Mouse (Mus musculus): Measurements from ENCODE around the gene Vsir.

The Vsir gene

GRCm38 (mm10) chr10:60388332-60388731, 41.7 kb downstream of the Vsir start:
- DNase-seq (ENCODE audit: low read depth): peak; percentile 49

GRCm38 (mm10) chr10:60389447-60389865, 42.8 kb downstream of the Vsir start:
- peak; percentile 94 for DNase-seq (ENCODE audit: low read depth)

GRCm38 (mm10) chr10:60390177-60390903, 43.7 kb downstream of the Vsir start:
- peak; percentile 45 for DNase-seq (ENCODE audit: low read depth)

- DNase-seq (ENCODE audit: low read depth): peak; percentile 90
Measured at GRCm38 (mm10) chr10:60390904-60391420, 44.3 kb downstream of the Vsir start.

- no peak for DNase-seq (ENCODE audit: low read depth)
Measured at GRCm38 (mm10) chr10:60391661-60392060, 45.0 kb downstream of the Vsir start.

GRCm38 (mm10) chr10:60394936-60395335, 48.3 kb downstream of the Vsir start:
- DNase-seq (ENCODE audit: low read depth): no peak

- DNase-seq (ENCODE audit: low read depth): peak; percentile 98
Measured at GRCm38 (mm10) chr10:60395605-60396004, 49.0 kb downstream of the Vsir start.

GRCm38 (mm10) chr10:60398051-60398814, 51.6 kb downstream of the Vsir start:
- peak; percentile 87 for DNase-seq (ENCODE audit: low read depth)

- no peak for DNase-seq (ENCODE audit: low read depth)
Measured at GRCm38 (mm10) chr10:60399449-60399848, 52.8 kb downstream of the Vsir start, which contains the start of gene Gm17455. Gm17455 (plus strand) TSS chr10:60399726.

GRCm38 (mm10) chr10:60400507-60401295, 54.0 kb downstream of the Vsir start:
- DNase-seq (ENCODE audit: low read depth): no peak

- no peak for DNase-seq (ENCODE audit: low read depth)
Measured at GRCm38 (mm10) chr10:60405460-60406177, 59.0 kb downstream of the Vsir start.

GRCm38 (mm10) chr10:60407831-60408230, 61.2 kb downstream of the Vsir start:
- peak; percentile 45 for DNase-seq (ENCODE audit: low read depth)

- DNase-seq (ENCODE audit: low read depth): no peak
Measured at GRCm38 (mm10) chr10:60411794-60412193, 65.1 kb downstream of the Vsir start.

- DNase-seq (ENCODE audit: low read depth): no peak
Measured at GRCm38 (mm10) chr10:60413756-60414155, 67.1 kb downstream of the Vsir start.

GRCm38 (mm10) chr10:60417041-60417440, 70.4 kb downstream of the Vsir start:
- no peak for DNase-seq (ENCODE audit: low read depth)

GRCm38 (mm10) chr10:60418137-60418536, 71.5 kb downstream of the Vsir start:
- peak; percentile 62 for DNase-seq (ENCODE audit: low read depth)

GRCm38 (mm10) chr10:60419624-60420023, 73.0 kb downstream of the Vsir start:
- no peak for DNase-seq (ENCODE audit: low read depth)
